Mouse (Mus musculus) adrenal gland, postnatal 10 days (tissue): Measurements from ENCODE around the gene Tmc5. TPM values are rescaled to one million over a fixed set of nuclear protein-coding genes. Genes with fewer than 3 reads are reported as not detected.

ENCODE experiments used
- DNase-seq: peaks from one replicate; pipeline ENCODE4 v3.0.0; 2021; ENCODE audit warnings: mixed read lengths
- total RNA-seq, 2 experiments: library from RNA; stranded (reverse); gene quantifications; 2 replicates each; pipeline ENCODE4 v1.2.3; 2021

Gene Tmc5
- total RNA-seq, 2 experiments from 2014 or later: 0.45 to 0.64 TPM

- no peak for DNase-seq
Observed at GRCm38 (mm10) chr7:118610721-118611120, 13.6 kb downstream of the Tmc5 start.

DNA sequence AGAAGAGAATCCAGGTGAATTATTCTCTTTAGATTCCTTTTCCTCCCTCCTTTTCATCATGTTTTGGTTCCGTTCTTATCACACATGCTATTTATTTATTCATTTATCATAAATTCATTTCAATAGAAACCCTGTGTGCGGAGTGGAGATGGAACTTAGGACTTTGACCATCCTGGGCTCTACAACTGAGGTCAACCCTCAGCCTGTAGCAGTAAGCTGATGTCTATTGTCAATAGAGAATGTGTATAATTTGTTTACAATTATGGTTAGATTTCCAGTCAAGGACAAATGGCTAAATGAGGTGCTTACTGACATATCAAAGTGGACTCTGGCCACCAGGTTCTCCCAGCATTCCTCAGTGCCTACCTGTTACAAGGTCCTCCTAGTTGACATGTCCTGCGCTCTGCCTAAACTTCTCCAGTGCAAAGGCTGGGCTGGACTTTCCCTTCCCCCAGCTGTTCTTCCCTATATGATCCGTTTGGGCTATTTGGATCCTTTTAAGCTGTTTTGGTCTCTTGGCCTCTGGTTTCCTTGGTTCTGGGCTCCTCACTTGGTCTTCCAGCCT is 14.2 kb downstream of the Tmc5 start:
- DNase-seq: no peak

- no peak for DNase-seq
Observed at GRCm38 (mm10) chr7:118611933-118612332, 14.8 kb downstream of the Tmc5 start.

DNA sequence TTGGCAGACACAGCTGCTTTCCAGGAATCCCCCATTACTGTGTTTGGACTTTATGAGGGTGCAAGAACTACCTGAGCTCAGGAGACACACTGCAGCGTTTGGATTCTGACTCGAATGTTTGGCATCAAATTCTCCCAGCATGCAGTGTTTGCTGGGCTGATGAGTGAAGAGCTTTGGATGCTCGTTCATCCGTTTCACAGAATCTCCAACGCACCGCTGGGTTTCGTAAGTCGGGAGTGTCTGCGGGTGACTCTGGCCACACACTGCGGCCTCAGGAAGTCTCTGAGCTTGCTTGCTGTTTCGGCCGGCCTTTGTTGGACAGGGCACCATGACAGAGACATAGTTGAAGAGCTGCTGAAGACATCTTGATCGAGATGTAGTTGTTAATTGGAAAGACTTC is 17.0 kb downstream of the Tmc5 start:
- no peak for DNase-seq

DNA sequence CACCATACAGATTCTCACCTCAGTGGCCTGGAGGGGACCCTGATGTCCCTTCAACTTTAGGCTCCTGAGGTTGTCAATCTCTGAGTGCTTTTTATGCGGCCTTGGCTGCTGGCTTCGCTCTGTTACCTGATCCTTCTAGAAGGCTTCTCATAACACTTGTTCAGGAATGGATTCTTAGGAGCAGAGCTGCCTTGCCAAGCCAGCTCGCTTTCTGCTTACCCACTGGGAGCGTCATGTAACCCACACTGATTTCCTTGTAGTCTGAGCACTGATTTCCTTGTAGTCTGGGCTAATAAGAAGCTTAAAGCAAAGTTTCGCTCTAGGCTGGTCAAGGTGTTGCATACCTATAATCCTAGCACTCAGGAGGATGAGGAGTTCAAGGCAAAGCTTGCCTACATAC is 21.0 kb downstream of the Tmc5 start:
- no peak for DNase-seq

GRCm38 (mm10) chr7:118620243-118620906 is 23.3 kb downstream of the Tmc5 start:
- DNase-seq: no peak

DNA sequence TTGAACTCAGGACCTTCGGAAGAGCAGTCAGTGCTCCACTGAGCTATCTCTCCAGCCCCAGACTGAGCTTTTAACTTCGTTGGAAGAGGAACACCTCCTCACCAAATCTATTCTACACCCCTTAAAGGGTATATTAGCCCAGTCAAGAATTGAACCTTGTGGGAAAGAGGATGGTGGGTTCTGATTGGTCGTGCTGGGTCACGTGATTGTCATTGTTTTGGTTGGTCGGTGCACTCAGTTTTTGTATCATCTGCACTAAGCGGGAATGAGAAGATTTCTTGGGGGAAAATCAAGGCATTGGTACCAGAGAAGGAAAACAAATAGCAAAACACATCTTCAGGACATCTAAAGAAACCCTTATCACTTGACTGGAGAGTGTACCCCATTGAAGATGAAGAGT is 24.0 kb downstream of the Tmc5 start:
- no peak for DNase-seq

DNA sequence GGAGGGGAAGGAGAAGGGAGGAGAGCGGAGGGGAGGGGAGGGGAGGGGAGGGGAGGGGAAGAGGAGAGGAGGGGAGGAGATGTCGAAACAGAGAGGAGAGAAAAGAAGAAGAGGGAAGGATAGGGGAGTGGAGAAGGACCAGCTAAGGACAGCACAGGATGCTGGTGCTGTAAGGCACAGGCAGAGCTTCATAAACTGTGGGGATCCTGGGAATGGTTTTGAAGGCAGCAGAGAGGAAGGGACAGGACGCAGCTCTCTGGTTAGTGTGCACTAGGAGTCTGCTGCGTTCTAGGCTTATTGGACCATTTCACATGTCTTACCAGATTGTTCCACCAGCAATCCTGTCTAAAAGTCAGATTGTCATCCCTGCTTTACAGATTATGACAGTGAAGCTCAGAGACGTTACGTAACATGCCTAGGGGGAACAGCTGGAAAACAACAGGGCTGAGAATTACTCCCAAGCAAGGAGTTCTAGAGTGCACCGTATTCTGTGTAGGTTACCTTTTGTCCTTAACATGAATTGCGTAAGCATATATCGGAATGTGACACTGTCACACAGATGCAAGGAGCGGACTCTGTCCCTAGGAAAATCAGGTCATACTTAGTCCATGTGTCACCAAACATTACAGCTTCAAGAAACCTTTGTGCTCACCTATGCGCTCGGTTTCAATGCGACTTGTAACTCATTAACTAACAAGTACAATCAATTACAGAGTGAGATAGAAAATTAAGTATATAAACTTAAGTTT is 30.6 kb downstream of the Tmc5 start:
- DNase-seq: no peak

GRCm38 (mm10) chr7:118633094-118633493 is 36.0 kb downstream of the Tmc5 start:
- no peak for DNase-seq

DNA sequence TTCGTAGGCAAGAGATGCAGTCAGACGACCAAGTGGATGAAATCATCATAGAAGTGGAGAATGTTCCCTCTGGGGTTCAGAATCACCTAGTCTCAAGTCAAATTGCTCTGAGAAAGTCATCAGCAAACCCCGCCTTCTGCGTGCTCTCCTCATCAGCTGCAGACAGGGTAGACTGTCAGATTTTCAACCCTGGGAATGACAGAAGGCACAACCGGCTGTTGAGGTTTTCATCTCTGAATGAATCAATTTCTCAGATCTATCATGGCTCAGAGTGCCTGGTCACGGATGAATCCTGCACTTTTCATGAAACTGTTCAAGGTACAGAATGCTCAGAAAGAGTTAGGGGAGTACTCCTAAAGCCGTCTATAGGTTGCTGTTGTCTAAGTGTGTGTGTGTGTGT is 36.9 kb downstream of the Tmc5 start:
- no peak for DNase-seq

GRCm38 (mm10) chr7:118637466-118637865 is 40.4 kb downstream of the Tmc5 start:
- DNase-seq: no peak

DNA sequence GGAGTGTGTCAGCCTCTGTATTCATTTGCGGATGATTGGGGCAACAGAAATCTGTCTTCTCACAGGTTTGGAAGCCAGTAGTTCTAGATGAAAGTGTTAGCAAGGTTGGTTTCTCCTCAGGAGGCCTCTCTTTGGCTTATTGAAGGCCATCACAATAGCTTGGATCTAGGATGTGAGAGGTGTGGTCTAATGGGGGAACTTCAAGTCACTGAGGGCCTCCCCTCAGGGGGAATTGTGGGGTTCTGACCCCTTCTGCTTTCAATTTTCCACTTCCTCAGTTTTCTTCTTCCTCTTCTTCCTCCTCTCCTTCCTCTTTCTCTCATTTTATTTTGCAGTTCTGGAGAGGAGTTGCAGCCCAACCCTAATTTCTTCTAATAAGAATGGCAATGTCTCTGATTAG is 49.1 kb downstream of the Tmc5 start:
- no peak for DNase-seq

DNA sequence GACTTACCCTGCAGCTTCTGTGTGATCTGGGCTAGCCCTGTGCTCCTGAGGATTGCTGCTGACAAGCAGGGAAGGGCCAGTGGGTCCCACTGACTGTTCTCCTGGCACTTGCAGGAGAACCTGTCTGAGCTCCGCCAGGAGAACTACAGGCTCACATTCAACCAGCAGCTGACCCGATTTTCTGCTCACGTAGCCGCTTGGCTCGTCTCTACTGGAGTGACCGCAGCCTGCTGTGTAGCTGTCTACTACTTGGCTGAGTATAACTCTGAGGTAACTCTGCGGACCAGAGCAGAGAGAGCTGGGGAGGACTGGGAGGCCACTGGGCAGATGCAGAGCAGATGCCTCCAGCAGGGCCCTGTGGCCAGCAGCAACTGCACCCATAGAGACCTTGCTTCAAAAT is 52.2 kb downstream of the Tmc5 start:
- DNase-seq: no peak

- no peak for DNase-seq
Observed at GRCm38 (mm10) chr7:118650119-118650518, 53.0 kb downstream of the Tmc5 start.

- no peak for DNase-seq
Observed at GRCm38 (mm10) chr7:118650891-118651290, 53.8 kb downstream of the Tmc5 start.

- no peak for DNase-seq
Observed at GRCm38 (mm10) chr7:118652572-118653295, 55.6 kb downstream of the Tmc5 start.

- no peak for DNase-seq
Observed at GRCm38 (mm10) chr7:118656730-118657129, 59.6 kb downstream of the Tmc5 start.

GRCm38 (mm10) chr7:118667773-118668172 is 70.7 kb downstream of the Tmc5 start:
- no peak for DNase-seq

GRCm38 (mm10) chr7:118670142-118670541 is 73.0 kb downstream of the Tmc5 start:
- no peak for DNase-seq

DNA sequence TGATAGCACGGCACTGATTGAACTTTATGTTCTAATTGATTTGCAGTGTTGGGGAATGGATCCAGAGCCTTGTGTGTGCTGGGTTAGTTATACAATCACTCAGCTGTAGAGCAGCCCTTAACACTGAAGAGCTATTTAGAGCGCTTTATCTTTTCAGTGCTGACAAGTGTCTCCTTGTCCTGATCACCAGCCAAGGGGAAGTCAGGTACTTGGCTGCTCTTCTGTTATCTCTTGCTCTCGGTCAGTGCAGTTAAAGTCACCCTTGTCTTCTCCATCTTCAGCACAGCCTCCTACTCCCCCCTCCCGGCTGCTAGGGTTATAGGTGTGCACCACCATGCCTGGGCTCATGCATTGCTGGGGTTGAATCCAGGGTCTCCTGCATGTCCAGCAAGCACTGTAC is 79.7 kb downstream of the Tmc5 start:
- DNase-seq: no peak

DNA sequence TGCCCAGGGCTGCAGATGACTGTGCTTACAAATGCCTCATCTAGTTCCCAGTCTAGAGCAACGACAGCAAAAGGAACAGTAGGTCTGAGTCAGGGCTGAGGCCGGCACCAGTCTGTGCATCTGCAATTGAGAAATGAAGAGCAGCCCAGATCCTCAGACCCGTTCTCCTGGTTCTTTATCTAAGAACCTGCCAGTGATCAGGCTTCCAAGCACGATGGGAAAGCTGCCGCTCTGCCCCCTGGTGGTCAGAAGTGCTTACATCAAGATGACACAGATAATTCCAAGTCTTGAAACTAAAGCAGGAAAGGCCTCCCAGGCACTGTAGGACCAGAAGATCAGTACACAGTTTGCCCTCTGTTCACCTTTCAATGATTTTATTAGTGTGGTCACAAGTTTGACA is 91.1 kb downstream of the Tmc5 start:
- DNase-seq: peak; percentile 84

DNA sequence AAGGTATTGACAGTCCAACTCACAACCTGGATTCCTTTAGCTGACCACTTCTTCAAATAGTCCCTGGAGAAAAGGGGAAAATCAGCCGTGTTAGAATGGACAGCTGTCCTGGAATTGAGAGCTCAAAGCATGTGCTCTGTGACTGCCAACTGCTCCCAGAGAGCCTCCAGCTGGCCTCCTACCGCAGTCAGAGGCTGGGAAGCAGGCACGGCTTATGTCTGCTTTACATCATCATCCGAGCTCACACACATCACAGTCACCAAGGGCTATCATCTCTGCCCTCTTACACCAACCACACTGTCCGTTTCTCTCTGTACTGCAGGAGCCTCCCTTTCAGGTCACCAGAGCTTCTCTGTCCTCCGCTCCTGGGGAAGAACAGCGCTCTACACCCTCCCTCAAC is 92.0 kb downstream of the Tmc5 start:
- DNase-seq: no peak

DNA sequence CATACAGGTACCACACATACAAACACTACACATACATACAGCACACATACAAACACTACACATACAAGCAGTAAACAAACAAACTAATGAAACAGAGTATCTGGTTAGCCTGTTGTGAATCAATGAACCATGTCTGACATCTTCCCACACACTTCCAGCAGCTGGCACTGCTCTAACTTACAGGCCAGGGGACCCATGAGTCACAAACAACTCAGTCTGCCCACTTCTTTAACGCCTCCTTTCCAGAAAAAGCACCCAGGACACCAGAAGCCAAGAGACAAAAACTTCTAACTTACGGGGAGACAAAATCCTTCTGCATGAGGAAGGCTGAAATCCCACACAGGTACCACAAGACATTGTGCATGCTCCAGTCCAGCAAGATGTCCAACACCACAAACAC is 94.2 kb downstream of the Tmc5 start:
- no peak for DNase-seq
